Mouse (Mus musculus) spleen, adult 2 months (tissue): Measurements from ENCODE around the gene Ercc1.

Source experiments
- CTCF ChIP-seq: fragments of 200-500 bp; IDR thresholded peaks from 2 replicates; pipeline ENCODE4 v1.5.1; 2011; ENCODE audit warnings: mild to moderate bottlenecking, inconsistent platforms; ENCODE audit not compliant: insufficient read depth, insufficient read length, insufficient replicate concordance; ENCODE audit errors: extremely low read depth
- POLR2A ChIP-seq: fragments of 200-500 bp; IDR thresholded peaks from 2 replicates; pipeline ENCODE4 v1.6.1; 2011; ENCODE audit warnings: low read depth, low read length, inconsistent platforms

- TF ChIP-seq CTCF: no peak
- no peak for TF ChIP-seq POLR2A
These were observed 49.9 kb downstream of the Ercc1 start for GRCm38 (mm10) chr7:19394484-19394883.
